Mouse (Mus musculus) adrenal gland, postnatal 10 days (tissue): ENCODE data around the gene Spin2c. TPM values are rescaled to one million over a fixed set of nuclear protein-coding genes. Genes with fewer than 3 reads are reported as not detected.

Experiments
- DNase-seq: peaks from one replicate; pipeline ENCODE4 v3.0.0; 2021; ENCODE audit warnings: mixed read lengths
- long read RNA-seq, 2 experiments: library from polyadenylated mRNA; stranded (forward); transcript quantifications; one replicate each; pipeline ENCODE4 v2.0.0; 2021
- total RNA-seq, 2 experiments: library from RNA; stranded (reverse); gene quantifications; 2 replicates each; pipeline ENCODE4 v1.2.3; 2021

The Spin2c gene
- 1 to 10 TPM in 1 of 2 experiments, under 1 TPM in 1; 0.81 to 1.1 TPM for total RNA-seq
- long read RNA-seq, experiment 1, partial matches to known transcripts = 0 of 2 reads
- long read RNA-seq, experiment 1, other reads (novel, unspliced or antisense) = 0 of 2 reads
- long read RNA-seq, experiment 2 = 0 reads

DNA sequence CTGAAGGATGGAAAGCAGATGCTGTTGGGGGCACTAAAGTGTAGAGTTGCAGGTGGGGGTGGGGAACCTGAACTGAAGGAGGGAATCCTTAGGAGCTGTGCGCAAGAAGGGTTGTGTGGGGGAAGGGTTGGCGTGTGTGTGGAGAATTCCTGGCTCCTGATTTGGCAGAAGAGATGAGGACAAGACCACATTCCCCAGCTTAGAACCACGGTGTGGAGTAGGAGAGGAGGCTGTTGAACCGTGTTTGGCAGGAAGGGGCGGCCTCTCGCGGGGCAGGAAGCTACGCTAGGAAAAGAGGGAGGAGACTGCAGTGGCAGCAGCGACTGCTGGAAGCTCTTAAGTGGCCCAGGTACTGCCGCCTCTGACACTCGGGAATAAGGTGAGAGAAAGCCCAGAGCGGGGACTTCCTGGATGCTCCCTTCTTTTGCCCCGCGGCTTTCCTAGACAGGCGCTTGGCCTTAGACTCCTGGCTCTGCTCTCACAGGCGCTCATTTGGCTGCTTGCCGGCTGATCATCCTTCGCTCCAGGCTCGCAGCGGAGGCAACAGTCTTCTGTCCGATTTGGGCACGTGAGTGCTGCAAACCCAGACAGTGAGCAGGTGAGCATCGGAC lies at the start of gene Spin2c:
Spin2c (plus strand) TSS at position 275 of the 611 bp plus-strand sequence.
- peak; percentile 42 for DNase-seq

DNA sequence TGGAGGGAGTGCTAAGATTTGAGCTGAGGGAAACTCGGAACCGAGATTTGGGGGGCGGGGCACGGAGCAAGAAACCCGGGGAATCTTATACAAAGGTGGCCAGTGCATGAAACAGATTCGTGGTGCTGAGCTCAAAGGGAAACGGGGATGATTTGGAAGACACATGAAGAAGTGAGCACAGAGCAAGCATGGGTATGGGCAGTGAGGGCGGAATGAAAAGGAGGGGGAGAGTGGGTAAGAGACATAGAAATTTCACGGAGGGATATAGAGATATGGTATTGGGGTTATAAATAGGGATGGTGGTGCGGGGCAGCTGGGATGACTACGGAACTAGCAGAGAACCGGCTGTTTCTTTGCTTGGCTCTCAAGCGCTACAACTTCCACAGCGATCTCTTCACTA lies 581 bp downstream of the Spin2c start:
- DNase-seq = no peak

Other genes with a start within 250 kb of the Spin2c start
- gene Kctd12b, start 135.8 kb upstream of the Spin2c start, total RNA-seq = 10 to 100 TPM; 18.0 to 21.2 TPM
- 10 to 100 TPM; 51.7 to 52.5 TPM for gene Nbdy, start 108.6 kb upstream of the Spin2c start, total RNA-seq
- not detected for gene Samt1, start 180.4 kb downstream of the Spin2c start, total RNA-seq
- not detected for gene 4921511M17Rik, start 201.6 kb downstream of the Spin2c start, total RNA-seq
- not detected for gene Gm10057, start 222.8 kb downstream of the Spin2c start, total RNA-seq